Mouse (Mus musculus) heart, postnatal 0 days (tissue): ENCODE results near the gene Kcnj6. TPM values are rescaled to one million over a fixed set of nuclear protein-coding genes. Genes with fewer than 3 reads are reported as not detected.

Source experiments
- ATAC-seq: fragments of 200-750 bp; cut with Nextera tagmentation; 2 replicates; pipeline ENCODE4 v1.8.0; 2017; ENCODE audit warnings: low read depth, moderate number of reproducible peaks, moderate library complexity; ENCODE audit not compliant: insufficient read depth
- DNase-seq: peaks from one replicate; pipeline ENCODE4 v3.0.0-alpha.2; 2016; ENCODE audit warnings: low spot score
- H3K27ac ChIP-seq: fragments of 300-500 bp; sonication (generic); 2 replicates; pipeline ENCODE4 v1.5.1; 2014; ENCODE audit warnings: low read depth, mild to moderate bottlenecking
- H3K27me3 ChIP-seq: fragments of 300-500 bp; sonication (generic); 2 replicates; pipeline ENCODE4 v1.6.1; 2014; ENCODE audit warnings: low read length, mixed read lengths; ENCODE audit not compliant: control insufficient read depth, insufficient read depth
- H3K36me3 ChIP-seq: fragments of 300-500 bp; sonication (generic); replicated peaks from 2 replicates; pipeline ENCODE4 v1.6.1; 2014; ENCODE audit warnings: low read length, mixed read lengths; ENCODE audit not compliant: control insufficient read depth, insufficient read depth
- H3K4me1 ChIP-seq: fragments of 300-500 bp; sonication (generic); 2 replicates; pipeline ENCODE4 v1.6.1; 2014; ENCODE audit warnings: antibody characterized with exemption; ENCODE audit not compliant: control insufficient read depth, insufficient read depth
- H3K4me2 ChIP-seq: fragments of 300-500 bp; sonication (generic); 2 replicates; pipeline ENCODE4 v1.6.1; 2014; ENCODE audit warnings: low read depth, mild to moderate bottlenecking, low read length, moderate library complexity
- H3K4me3 ChIP-seq: fragments of 300-500 bp; sonication (generic); 2 replicates; pipeline ENCODE4 v1.5.1; 2014; ENCODE audit warnings: low read depth, low read length
- H3K9ac ChIP-seq: fragments of 300-500 bp; sonication (generic); replicated peaks from 2 replicates; pipeline ENCODE4 v1.6.1; 2014; ENCODE audit warnings: low read depth, low read length, mixed read lengths
- H3K9me3 ChIP-seq: fragments of 300-500 bp; sonication (generic); replicated peaks from 2 replicates; pipeline ENCODE4 v1.6.1; 2016; ENCODE audit warnings: low read length; ENCODE audit not compliant: control insufficient read depth
- CTCF ChIP-seq: IDR thresholded peaks from 2 replicates; pipeline ENCODE4 v1.5.1; 2016; ENCODE audit warnings: antibody characterized with exemption, control low read depth, low read depth
- EP300 ChIP-seq: IDR thresholded peaks from 2 replicates; pipeline ENCODE4 v1.6.1; 2016; ENCODE audit warnings: antibody characterized with exemption, low read depth
- WGBS: fragments of 180-500 bp; shearing (Covaris S2); extraction: QIAGEN DNeasy Blood & Tissue Kit; methylation state at CpG from one replicate; pipeline ENCODE4 v1.1.7; 2014; 5-methylcytosine and 5-hydroxymethylcytosine counted together
- polyA plus RNA-seq: library from polyadenylated mRNA; unstranded; fragments of >200 nt; fragmentation: Nextera tagmentation; extraction: Ambion mirVana; gene quantifications from 2 replicates; pipeline ENCODE4 v1.2.1, GENCODE M21; 2015
- total RNA-seq: library from RNA; depleted of rRNA; stranded (reverse); fragments of >200 nt; gene quantifications from 2 replicates; pipeline ENCODE4 v1.2.3, GENCODE M21; 2014; ENCODE audit warnings: low replicate concordance

Kcnj6 gene
- total and polyA plus RNA-seq, 2 experiments from 2014 or later, result not detected

DNA sequence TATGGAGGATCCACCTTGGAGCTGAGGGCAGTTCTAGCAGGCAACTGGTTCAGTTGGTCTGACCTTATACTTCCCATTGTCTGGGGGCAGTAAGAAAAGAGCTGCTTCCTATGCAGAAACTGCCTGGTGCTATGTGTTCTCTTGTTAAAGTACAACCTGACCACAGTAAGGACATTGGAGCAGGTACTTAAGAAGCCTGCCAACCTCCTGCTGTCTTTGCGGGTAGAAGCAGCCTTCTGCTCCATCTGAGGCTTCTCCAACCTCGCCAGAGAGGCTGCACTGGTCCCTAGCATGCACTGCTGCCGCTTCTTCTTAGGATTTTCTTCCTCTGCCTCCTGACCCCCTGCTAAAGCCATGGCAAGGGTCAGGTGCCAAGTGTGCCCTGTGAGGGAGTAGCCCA lies 113.6 kb downstream of the Kcnj6 start:
- Histone ChIP-seq H3K4me2 (no peak overlapping the region), H3K36me3 (no peaks in the 10 kb centered on the region), H3K9ac (no peak overlapping the region), H3K4me1 (no peaks in the 10 kb centered on the region), H3K9me3 (no peaks in the 10 kb centered on the region), H3K27ac (no peak overlapping the region), H3K27me3 (no peaks in the 10 kb centered on the region), H3K4me3 (no peak overlapping the region)
- DNase-seq (no peak), ATAC-seq (no peak)
- 62% methylated on average over 3 of the region's 3 CpGs for WGBS
- TF ChIP-seq CTCF, result no peak
- TF ChIP-seq EP300, result no peak

GRCm38 (mm10) chr16:94883196-94883595 lies 114.3 kb downstream of the Kcnj6 start:
- H3K4me1 ChIP-seq, result no peaks in the 10 kb centered on the region
- H3K4me3 ChIP-seq, result no peak overlapping the region
- H3K27ac ChIP-seq, result no peak overlapping the region
- ATAC-seq (no peak), DNase-seq (no peak)
- 74% methylated on average over 8 of the region's 8 CpGs for WGBS
- no peak for TF ChIP-seq EP300
- no peak for TF ChIP-seq CTCF
- H3K4me2 ChIP-seq, result no peak overlapping the region
- no peaks in the 10 kb centered on the region for H3K36me3 ChIP-seq
- H3K27me3 ChIP-seq, result no peaks in the 10 kb centered on the region
- H3K9ac ChIP-seq, result no peak overlapping the region
- no peaks in the 10 kb centered on the region for H3K9me3 ChIP-seq

DNA sequence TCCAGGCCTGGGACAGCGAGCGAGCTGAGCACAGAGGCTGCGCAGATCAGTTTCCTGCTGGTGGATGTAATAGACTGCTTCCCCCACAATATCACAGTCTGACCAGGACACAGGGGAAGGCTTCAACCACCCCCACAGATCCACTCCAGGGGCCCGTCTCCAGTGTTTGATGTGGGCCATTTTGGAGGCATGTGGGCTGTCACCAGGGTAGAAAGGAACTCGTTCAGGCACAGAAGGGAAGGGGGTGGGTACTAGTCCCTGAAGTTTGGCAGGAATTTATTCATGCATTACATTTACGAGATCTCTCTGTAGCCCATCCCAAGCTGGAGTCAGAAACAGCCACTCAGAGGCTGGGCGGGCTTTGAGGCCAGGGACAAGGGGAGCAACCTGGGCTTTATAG lies 115.4 kb downstream of the Kcnj6 start:
- 51% methylated on average over 7 of the region's 7 CpGs for WGBS
- H3K9ac ChIP-seq, result no peak overlapping the region
- no peak overlapping the region for H3K4me3 ChIP-seq
- no peak overlapping the region for H3K4me2 ChIP-seq
- no peak for DNase-seq
- H3K4me1 ChIP-seq, result no peaks in the 10 kb centered on the region
- no peaks in the 10 kb centered on the region for H3K9me3 ChIP-seq
- H3K27ac ChIP-seq, result no peak overlapping the region
- H3K36me3 ChIP-seq, result no peaks in the 10 kb centered on the region
- no peak for TF ChIP-seq CTCF
- TF ChIP-seq EP300, result no peak
- no peaks in the 10 kb centered on the region for H3K27me3 ChIP-seq
- ATAC-seq, result no peak

GRCm38 (mm10) chr16:94872614-94873272 lies 124.8 kb downstream of the Kcnj6 start:
- 39% methylated on average over 9 of the region's 9 CpGs for WGBS
- Histone ChIP-seq H3K36me3 (no peaks in the 10 kb centered on the region), H3K9me3 (no peaks in the 10 kb centered on the region), H3K9ac (no peak overlapping the region), H3K4me3 (no peak overlapping the region), H3K4me2 (no peak overlapping the region), H3K27me3 (no peaks in the 10 kb centered on the region), H3K27ac (no peak overlapping the region), H3K4me1 (no peaks in the 10 kb centered on the region)
- no peak for ATAC-seq
- no peak for TF ChIP-seq EP300
- TF ChIP-seq CTCF, result no peak
- no peak for DNase-seq

DNA sequence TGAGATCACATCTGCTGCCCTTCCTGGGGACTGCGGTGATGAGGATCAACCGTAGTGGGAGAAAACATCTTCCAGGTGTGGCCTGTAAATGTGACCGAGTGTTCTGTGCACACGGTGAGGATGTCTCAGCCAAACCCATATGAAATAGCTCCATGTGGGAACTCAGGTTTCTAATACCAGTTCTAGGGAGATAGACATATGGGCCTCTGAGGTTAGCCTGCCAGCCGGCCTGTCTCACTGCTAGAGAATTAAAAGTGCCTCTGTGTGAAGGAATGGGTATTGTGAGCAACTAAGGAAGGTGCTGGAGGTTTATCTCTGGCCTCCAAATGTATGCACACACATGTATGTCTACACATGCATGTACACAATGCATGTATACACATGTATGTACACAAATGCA lies 129.1 kb downstream of the Kcnj6 start:
- Histone ChIP-seq H3K4me2 (no peak overlapping the region), H3K27ac (no peak overlapping the region), H3K9me3 (no peaks in the 10 kb centered on the region), H3K36me3 (no peaks in the 10 kb centered on the region), H3K4me1 (no peaks in the 10 kb centered on the region), H3K4me3 (no peak overlapping the region), H3K27me3 (no peaks in the 10 kb centered on the region), H3K9ac (no peak overlapping the region)
- no peak for DNase-seq
- TF ChIP-seq EP300 (no peak), CTCF (no peak)
- ATAC-seq, result no peak
- 79% methylated on average over 5 of the region's 5 CpGs for WGBS
